Mouse (Mus musculus) brain, embryonic 14.5 days (tissue): ENCODE measurements around the gene Olfr453.

Experiments
- CTCF ChIP-seq: fragments of 200-500 bp; IDR thresholded peaks from 2 replicates; pipeline ENCODE4 v1.5.1; 2012; ENCODE audit warnings: inconsistent platforms, mild to moderate bottlenecking, moderate library complexity, borderline replicate concordance; ENCODE audit not compliant: insufficient read depth, insufficient read length; ENCODE audit errors: extremely low read depth
- POLR2A ChIP-seq: fragments of 200-500 bp; IDR thresholded peaks from 2 replicates; pipeline ENCODE4 v1.6.1; 2012; ENCODE audit warnings: mild to moderate bottlenecking, inconsistent platforms, borderline replicate concordance; ENCODE audit not compliant: poor library complexity, insufficient read depth, insufficient read length, severe bottlenecking; ENCODE audit errors: extremely low read depth

GRCm38 (mm10) chr6:42747846-42748245 lies 8.7 kb downstream of the Olfr453 start:
- TF ChIP-seq CTCF: no peak
- no peak for TF ChIP-seq POLR2A
